Mouse (Mus musculus) heart, embryonic 16.5 days (tissue): ENCODE measurements at regions not wholly inside any gene's neighbourhood (a gene's known extent, or its start where the extent isn't known, plus 50 kb on each side); places are given as distances from the start of the nearest gene placed in this dataset.

Experiments used
- ATAC-seq: fragments of 200-750 bp; cut with Nextera tagmentation; replicated peaks from 2 replicates; pipeline ENCODE4 v1.8.0; 2017; ENCODE audit warnings: moderate number of reproducible peaks; ENCODE audit not compliant: insufficient read depth, low FRiP score; ENCODE audit errors: extremely low read depth
- H3K27ac ChIP-seq: fragments of 300-500 bp; sonication (generic); 2 replicates; pipeline ENCODE4 v1.5.1; 2014; ENCODE audit warnings: mild to moderate bottlenecking, low read length, control low read depth, moderate library complexity
- H3K27me3 ChIP-seq: fragments of 300-500 bp; sonication (generic); 2 replicates; pipeline ENCODE4 v1.6.1; 2014; ENCODE audit warnings: low read length, mixed read lengths; ENCODE audit not compliant: control insufficient read depth, insufficient read depth
- H3K36me3 ChIP-seq: fragments of 300-500 bp; sonication (generic); 2 replicates; pipeline ENCODE4 v1.6.1; 2014; ENCODE audit not compliant: control insufficient read depth, insufficient read depth
- H3K4me1 ChIP-seq: fragments of 300-500 bp; sonication (generic); 2 replicates; pipeline ENCODE4 v1.6.1; 2014; ENCODE audit warnings: low read length, mixed read lengths; ENCODE audit not compliant: control insufficient read depth, insufficient read depth
- H3K4me2 ChIP-seq: fragments of 300-500 bp; sonication (generic); 2 replicates; pipeline ENCODE4 v1.6.1; 2014; ENCODE audit warnings: low read depth, mild to moderate bottlenecking, control low read depth, low read length
- H3K4me3 ChIP-seq: fragments of 300-500 bp; sonication (generic); 2 replicates; pipeline ENCODE4 v1.5.1; 2014; ENCODE audit warnings: mild to moderate bottlenecking, control low read depth, low read length
- H3K9ac ChIP-seq: fragments of 300-500 bp; sonication (generic); 2 replicates; pipeline ENCODE4 v1.6.1; 2014; ENCODE audit warnings: low read length, control low read depth
- H3K9me3 ChIP-seq: fragments of 300-500 bp; sonication (generic); replicated peaks from 2 replicates; pipeline ENCODE4 v1.6.1; 2016; ENCODE audit warnings: low read length; ENCODE audit not compliant: control insufficient read depth
- WGBS: fragments of 180-500 bp; shearing (Covaris S2); extraction: QIAGEN DNeasy Blood & Tissue Kit; methylation state at CpG from one replicate; pipeline ENCODE4 v1.1.7; 2014; 5-methylcytosine and 5-hydroxymethylcytosine counted together

DNA sequence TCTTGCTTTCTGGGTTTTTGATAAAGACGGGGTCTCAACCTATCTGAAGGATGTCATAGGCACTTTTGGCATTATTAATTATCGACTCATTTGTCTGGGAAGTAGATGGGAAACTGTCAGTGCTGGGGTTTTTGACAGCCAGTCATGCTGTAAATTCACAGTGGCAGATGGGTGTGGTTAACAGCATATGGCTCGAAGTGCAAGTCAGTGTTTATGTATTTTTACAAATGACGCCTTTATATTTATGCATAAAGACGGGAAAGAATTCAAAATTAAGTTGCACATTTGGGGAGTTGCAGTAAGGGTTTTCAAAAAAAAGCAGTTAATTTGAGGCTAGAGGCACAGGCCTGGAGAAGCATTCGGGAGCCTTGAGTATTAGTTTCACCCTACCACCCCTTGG is 206.8 kb upstream of the Cdh5 start:
- no peaks in the 10 kb centered on the region for H3K9me3 ChIP-seq
- ATAC-seq = no peak
- no peak overlapping the region for H3K9ac ChIP-seq
- no peaks in the 10 kb centered on the region for H3K4me1 ChIP-seq
- H3K27ac ChIP-seq = no peak overlapping the region
- H3K4me3 ChIP-seq = no peak overlapping the region
- no peak overlapping the region for H3K4me2 ChIP-seq
- whole genome bisulfite sequencing = 82% methylated on average over 6 of the region's 6 CpGs
- H3K36me3 ChIP-seq = no peaks in the 10 kb centered on the region
- no peaks in the 10 kb centered on the region for H3K27me3 ChIP-seq

DNA sequence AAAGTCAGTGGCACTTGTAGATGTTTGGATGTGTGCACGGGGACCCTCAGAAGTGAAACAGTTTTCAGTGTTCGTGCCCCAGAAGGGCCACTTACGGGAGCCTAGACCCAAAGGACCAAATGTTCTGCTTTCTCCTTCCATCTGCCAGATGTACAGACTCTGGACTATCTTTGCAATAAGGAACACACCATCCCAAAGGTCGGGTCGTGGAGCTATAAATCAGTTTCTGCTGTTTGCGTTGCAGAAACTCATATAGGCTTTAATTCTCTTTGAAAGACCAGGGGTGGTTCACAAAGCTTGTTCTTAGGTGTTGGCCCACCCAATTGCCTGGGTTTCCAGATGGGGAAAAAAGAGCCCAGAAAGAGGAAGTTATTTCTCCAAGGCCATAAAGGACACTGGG is 206.3 kb upstream of the Cdh5 start:
- H3K4me3 ChIP-seq = no peak overlapping the region
- WGBS = 84% methylated on average over 6 of the region's 6 CpGs

DNA sequence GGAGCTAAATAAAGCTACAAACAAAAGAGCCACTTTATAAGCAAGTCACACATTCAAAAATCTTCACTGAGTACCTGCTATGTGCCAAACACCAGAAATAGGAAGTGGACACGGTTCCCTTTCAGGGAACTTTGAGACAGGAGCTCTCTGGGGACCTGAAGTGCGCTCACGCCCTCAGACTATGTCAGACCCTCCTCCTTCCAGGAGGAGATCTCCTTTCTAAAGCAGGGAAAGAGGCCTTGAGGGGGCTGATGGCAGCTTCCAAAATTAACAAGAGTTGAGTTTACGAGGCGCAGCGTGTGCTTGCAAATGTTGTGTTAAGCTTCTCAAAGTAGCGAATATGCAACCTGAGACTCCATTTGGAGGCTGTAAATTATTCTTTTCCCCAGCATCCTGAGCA is 204.0 kb upstream of the Cdh5 start:
- no peaks in the 10 kb centered on the region for H3K27me3 ChIP-seq
- no peak overlapping the region for H3K4me2 ChIP-seq
- no peaks in the 10 kb centered on the region for H3K4me1 ChIP-seq
- ATAC-seq = no peak
- no peak overlapping the region for H3K27ac ChIP-seq
- no peak overlapping the region for H3K9ac ChIP-seq
- 66% methylated on average over 7 of the region's 7 CpGs for WGBS
- H3K4me3 ChIP-seq = no peak overlapping the region
- H3K36me3 ChIP-seq = no peaks in the 10 kb centered on the region
- no peaks in the 10 kb centered on the region for H3K9me3 ChIP-seq

More for the DNA sequence above, 206.3 kb upstream of the Cdh5 start:
- no peak for ATAC-seq
- H3K36me3 ChIP-seq = no peaks in the 10 kb centered on the region
- H3K27ac ChIP-seq = no peak overlapping the region
- H3K4me1 ChIP-seq = no peaks in the 10 kb centered on the region
- H3K4me2 ChIP-seq = no peak overlapping the region
- no peaks in the 10 kb centered on the region for H3K27me3 ChIP-seq
- no peak overlapping the region for H3K9ac ChIP-seq
- no peaks in the 10 kb centered on the region for H3K9me3 ChIP-seq

DNA sequence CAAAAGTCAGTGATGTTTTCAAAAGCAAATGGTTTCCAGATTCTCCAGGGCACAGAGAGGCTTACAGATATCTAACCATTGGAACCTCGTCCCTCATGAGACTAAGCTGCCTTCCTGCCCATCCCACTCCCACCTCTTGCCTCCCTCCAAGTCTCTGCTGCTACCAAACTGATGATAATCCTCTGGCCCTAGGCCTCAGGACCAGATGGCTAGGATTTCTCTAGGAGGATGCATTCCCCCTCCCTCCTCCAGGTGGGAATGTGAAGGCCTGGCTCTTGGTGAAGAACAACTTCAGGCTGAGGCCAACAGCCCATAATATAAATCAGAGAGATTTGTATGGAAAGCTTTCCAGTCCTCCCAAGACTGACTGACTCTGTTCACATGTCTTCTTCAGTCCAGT is 198.9 kb upstream of the Cdh5 start:
- no peaks in the 10 kb centered on the region for H3K9me3 ChIP-seq
- H3K36me3 ChIP-seq = no peaks in the 10 kb centered on the region
- no peak for ATAC-seq
- no peaks in the 10 kb centered on the region for H3K27me3 ChIP-seq
- no peaks in the 10 kb centered on the region for H3K4me1 ChIP-seq
- H3K4me3 ChIP-seq = no peak overlapping the region
- no peak overlapping the region for H3K27ac ChIP-seq
- H3K4me2 ChIP-seq = no peak overlapping the region
- no peak overlapping the region for H3K9ac ChIP-seq
- 56% methylated on average over 1 of the region's 1 CpGs for WGBS

DNA sequence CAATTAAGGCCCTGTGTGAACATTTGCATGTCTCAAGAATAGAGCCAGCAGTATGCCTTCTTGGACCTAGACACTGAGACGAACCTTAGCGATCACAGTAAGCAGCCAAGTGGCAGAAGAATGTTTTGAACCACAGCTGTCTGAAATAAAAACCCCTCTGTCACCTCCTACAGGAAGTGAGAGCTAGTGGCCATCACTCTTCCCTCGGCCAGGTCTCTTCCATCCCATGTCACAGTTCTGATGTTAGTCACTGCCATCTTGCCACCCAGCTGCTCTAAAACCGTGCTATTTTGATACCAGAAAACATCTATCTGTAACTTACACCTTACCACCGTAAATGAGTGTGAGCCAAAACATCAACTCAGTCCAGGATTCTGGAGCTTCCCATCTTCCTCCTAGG is 197.8 kb upstream of the Cdh5 start:
- ATAC-seq = no peak
- Histone ChIP-seq H3K9ac (no peak overlapping the region), H3K36me3 (no peaks in the 10 kb centered on the region), H3K4me2 (no peak overlapping the region), H3K9me3 (no peaks in the 10 kb centered on the region), H3K27me3 (no peaks in the 10 kb centered on the region), H3K27ac (no peak overlapping the region), H3K4me1 (no peaks in the 10 kb centered on the region), H3K4me3 (no peak overlapping the region)
- 87% methylated on average over 5 of the region's 5 CpGs for WGBS

DNA sequence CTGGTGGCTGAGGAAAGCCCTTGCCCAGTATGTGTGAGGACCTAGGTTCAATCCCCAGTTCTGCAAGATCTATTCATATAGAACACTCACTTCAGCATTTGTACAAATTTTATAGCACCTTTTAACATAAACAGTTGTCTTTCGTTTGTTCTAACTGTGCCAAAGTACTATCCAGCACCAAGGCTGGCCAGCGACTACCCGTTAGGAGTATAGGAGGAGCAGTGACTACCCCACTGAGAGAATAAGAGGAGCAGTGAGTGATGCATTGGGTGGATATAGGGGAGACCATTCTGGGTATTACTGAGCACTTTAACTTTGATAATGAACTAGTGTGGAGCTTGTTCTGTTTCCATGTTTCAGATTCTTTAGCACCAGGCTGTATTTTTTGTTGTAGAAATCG is 193.8 kb upstream of the Cdh5 start:
- no peak overlapping the region for H3K9ac ChIP-seq
- no peaks in the 10 kb centered on the region for H3K27me3 ChIP-seq
- H3K4me3 ChIP-seq = no peak overlapping the region
- ATAC-seq = no peak
- no peaks in the 10 kb centered on the region for H3K36me3 ChIP-seq
- no peaks in the 10 kb centered on the region for H3K4me1 ChIP-seq
- no peak overlapping the region for H3K4me2 ChIP-seq
- H3K27ac ChIP-seq = no peak overlapping the region
- no peaks in the 10 kb centered on the region for H3K9me3 ChIP-seq
- 75% methylated on average over 4 of the region's 4 CpGs for WGBS

DNA sequence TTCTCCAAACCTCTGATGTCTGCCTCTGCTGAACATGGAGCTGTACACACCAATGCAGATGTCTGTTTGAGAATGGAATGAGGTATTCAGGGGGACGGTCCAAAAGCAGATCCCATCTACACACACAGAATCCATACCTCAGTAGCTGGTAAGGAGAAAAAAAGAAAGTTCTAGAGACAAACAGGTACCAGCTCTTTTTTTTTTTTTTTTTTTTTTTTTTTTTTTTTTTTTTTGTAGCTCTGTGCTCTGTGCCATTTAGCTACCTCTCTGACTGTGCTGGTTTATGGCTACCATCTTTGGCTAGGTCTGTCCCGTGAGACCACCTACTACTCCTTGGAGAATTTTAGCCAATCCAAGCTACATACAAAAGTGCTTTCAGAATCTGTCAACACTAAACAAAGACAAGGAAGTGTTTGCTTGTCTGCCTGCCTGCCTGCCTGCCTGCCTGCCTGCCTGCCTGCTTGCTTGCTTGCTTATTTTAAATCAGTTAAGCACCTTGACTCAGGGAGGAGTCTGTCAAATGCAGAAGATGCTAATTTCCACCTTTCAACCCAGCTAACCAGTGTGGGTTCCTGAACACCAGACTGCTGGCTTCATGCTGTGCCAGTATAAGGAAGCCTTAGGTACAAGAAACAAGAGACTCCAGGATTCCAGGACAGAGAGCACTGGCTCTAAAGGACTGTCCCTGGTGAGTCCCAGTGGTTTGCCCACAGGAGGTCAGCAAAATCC is 190.0 kb upstream of the Cdh5 start:
- Histone ChIP-seq H3K9ac (no peak overlapping the region), H3K27ac (no peak overlapping the region), H3K4me3 (no peak overlapping the region), H3K27me3 (no peaks in the 10 kb centered on the region), H3K4me2 (no peak overlapping the region), H3K36me3 (no peaks in the 10 kb centered on the region), H3K9me3 (no peaks in the 10 kb centered on the region), H3K4me1 (peaks cover 6% of the 10 kb centered on the region; the same call in 1 of the 2 replicates)
- WGBS = 64% methylated on average over 2 of the region's 2 CpGs
- no peak for ATAC-seq

DNA sequence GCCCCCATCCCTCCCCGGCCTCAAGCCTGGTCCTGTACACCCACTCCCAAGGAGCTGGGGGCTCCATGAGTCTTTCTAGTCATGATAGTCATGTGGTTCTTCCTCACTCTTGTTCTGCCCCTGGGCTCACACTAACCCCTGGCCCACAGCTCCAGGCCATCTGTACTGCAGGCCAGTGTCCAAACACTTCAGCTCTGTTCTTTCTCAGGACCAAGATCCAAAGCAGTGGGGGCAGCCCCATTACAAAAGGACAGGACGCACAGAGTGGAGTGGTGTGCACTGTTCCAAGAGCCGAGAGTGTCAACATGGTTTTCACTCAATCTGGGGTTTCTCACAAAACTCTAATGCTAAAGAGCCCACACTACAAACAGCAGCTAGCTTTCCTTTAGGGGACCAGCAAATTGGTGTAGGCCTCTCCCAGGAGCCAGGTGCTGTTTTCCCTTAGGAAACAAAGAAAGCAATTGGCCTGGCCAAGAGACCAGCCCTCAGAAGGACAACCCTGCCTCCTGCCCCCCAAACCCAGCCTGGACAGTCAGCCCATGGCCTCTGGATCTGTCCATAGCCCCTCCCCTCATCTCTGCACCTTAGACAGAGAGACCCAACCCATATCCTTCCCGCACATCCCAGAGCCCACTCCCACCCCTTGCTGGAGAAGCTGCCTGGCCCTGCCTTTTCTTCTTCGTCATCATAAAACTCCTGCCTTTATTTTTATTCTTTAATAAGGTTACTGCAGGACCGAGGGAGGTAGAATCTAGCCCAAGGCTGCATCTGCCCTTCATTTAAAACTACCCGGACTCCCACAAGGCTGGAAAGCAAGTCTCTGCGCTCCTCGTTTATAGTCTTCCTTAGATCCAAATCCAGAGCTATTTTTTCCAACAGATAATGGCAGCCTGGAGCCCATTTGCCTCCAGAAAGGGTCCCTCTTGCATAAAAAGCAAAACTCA is 188.2 kb upstream of the Cdh5 start:
- H3K4me1 ChIP-seq = peaks cover 6% of the 10 kb centered on the region; the same call in 1 of the 2 replicates
- no peak overlapping the region for H3K4me3 ChIP-seq
- no peaks in the 10 kb centered on the region for H3K36me3 ChIP-seq
- no peaks in the 10 kb centered on the region for H3K9me3 ChIP-seq
- no peak; the same call in 1 of the 2 replicates for ATAC-seq
- WGBS = 81% methylated on average over 9 of the region's 9 CpGs
- no peak overlapping the region for H3K4me2 ChIP-seq
- H3K27me3 ChIP-seq = no peaks in the 10 kb centered on the region
- H3K27ac ChIP-seq = no peak overlapping the region
- H3K9ac ChIP-seq = no peak overlapping the region
